Mouse (Mus musculus): ENCODE data around the gene Jag1.

GRCm38 (mm10) chr2:137081001-137081400, 35.4 kb downstream of the Jag1 start:
- TF ChIP-seq FLI1 (IDR thresholded peaks at IDR 0.05; ENCODE audit: low read length), result no peak
- TF ChIP-seq GATA1 (IDR thresholded peaks at IDR 0.05; ENCODE audit: borderline replicate concordance, low read length), result no peak
